Mouse (Mus musculus): ENCODE measurements at regions not wholly inside any gene's neighbourhood (a gene's known extent, or its start where the extent isn't known, plus 50 kb on each side); places are given as distances from the start of the nearest gene placed in this dataset.

- TF ChIP-seq CTCF (IDR thresholded peaks at IDR 0.05; ENCODE audit: borderline replicate concordance, insufficient read depth, low read depth, low read length) (no peak), POLR2A (IDR thresholded peaks at IDR 0.05; ENCODE audit: borderline replicate concordance, insufficient read depth, low read length) (no peak)
Observed at GRCm38 (mm10) chr12:7774127-7774526, 203.3 kb upstream of the Apob start.

Measured in cerebellum, adult 2 months (tissue).